Mouse (Mus musculus) heart, adult 10 weeks (tissue): ENCODE data around the gene Cyp2d26. TPM values are rescaled to one million over a fixed set of nuclear protein-coding genes. Genes with fewer than 3 reads are reported as not detected.

Experiments
- polyA plus RNA-seq: library from polyadenylated mRNA; stranded (reverse); fragments of 350-450 nt; fragmentation: Illumina TruSeq; extraction: RNeasy Lipid Tissue Mini Kit (QIAGEN cat#74804); gene quantifications from one replicate; pipeline ENCODE4 v1.2.3, GENCODE M21; 2014; ENCODE audit warnings: low read depth, low replicate concordance

The Cyp2d26 gene
- polyA plus RNA-seq, result 0.45 TPM

GRCm38 (mm10) chr15:82794277-82794676 lies at the start of gene Cyp2d26:
Gene Cyp2d26 (minus strand): TSS chr15:82794294.

GRCm38 (mm10) chr15:82763631-82764420 lies 30.3 kb downstream of the Cyp2d26 start, which contains the start of gene Cyp2d40:
Gene Cyp2d40 (minus strand): TSS chr15:82764183.

Other genes starting within 250 kb of the Cyp2d26 start
- not detected for gene Cyp2d12, start 239.2 kb downstream of the Cyp2d26 start, polyA plus RNA-seq
- not detected for gene Cyp2d34, start 173.3 kb downstream of the Cyp2d26 start, polyA plus RNA-seq
- gene Cyp2d40, start 30.1 kb downstream of the Cyp2d26 start, polyA plus RNA-seq, result not detected
- gene Tcf20, start 193.6 kb upstream of the Cyp2d26 start, polyA plus RNA-seq, result 9.1 TPM
- 1.9 TPM for gene Nfam1, start 239.0 kb upstream of the Cyp2d26 start, polyA plus RNA-seq